Mouse (Mus musculus) adrenal gland, adult (tissue): ENCODE results near the gene Nhs.

Experiments
- DNase-seq, 2 experiments: peaks; one replicate each; pipeline ENCODE4 v3.0.0; 2022 to 2023; ENCODE audit warnings: low spot score in 1 of 2; ENCODE audit not compliant: inconsistent age in 2 of 2

Gene Nhs

DNA sequence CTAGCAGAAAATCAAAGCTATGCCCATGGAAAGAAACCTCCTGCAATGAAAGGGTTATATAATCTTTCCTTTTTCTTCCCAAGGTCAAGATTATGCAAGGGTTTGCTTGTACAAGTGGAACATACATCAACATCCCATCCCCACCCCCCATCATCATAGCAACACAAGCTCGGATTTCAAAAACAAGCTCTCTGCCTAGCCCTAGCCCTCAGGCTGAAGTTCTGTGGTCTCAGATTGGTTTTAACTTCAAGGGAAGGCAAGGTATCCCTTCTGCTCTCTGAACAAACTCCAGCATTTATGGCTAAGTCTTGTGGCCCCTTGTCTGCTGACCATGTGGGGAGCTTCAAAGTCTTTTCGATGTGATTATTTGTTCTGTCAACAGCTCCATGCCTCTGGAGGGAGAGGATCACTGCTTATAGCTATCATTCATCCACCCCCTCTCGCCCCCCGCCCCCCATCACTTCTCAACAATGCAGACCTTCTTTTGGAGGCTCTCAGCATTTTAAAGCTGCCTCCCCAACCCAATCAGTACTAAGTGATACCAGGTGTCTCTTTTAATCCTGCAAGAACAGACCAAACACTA is 216.3 kb downstream of the Nhs start:
- no peak for DNase-seq

GRCm38 (mm10) chrX:161940696-161941095 is 218.8 kb downstream of the Nhs start:
- no peak for DNase-seq

- no peak for DNase-seq
Measured at GRCm38 (mm10) chrX:161926683-161927053, 232.9 kb downstream of the Nhs start.

GRCm38 (mm10) chrX:161925973-161926682 is 233.4 kb downstream of the Nhs start:
- no peak for DNase-seq

DNA sequence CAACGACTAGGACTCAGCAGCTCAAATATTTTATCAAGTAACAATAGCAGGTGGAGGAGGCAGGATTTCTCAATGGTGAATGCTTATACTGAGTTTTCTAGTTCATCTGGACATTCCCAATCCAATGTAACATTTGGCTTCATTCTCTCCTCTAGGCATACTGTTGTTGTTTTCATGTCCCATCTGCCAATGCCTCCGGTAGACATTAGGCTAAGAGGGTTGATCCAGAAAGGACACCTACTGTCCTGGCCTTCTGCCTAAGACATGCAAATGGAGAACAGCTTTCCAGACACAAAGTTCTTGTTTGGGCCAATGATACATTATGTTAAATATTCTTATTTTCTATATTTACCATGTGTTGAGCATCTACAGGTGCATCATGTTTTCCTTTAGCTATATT is 236.9 kb downstream of the Nhs start:
- DNase-seq = no peak

- no peak for DNase-seq
Measured at GRCm38 (mm10) chrX:161921581-161921980, 237.9 kb downstream of the Nhs start.

GRCm38 (mm10) chrX:161909963-161910362 is 249.6 kb downstream of the Nhs start:
- DNase-seq = peak in 1 of 2 experiments; percentile 38

- DNase-seq = peak in 1 of 2 experiments; percentile 38
Measured at GRCm38 (mm10) chrX:161908652-161909403, 250.7 kb downstream of the Nhs start.

- no peak for DNase-seq
Measured at GRCm38 (mm10) chrX:161907595-161908592, 251.6 kb downstream of the Nhs start.

GRCm38 (mm10) chrX:161894442-161894841 is 265.1 kb downstream of the Nhs start:
- no peak for DNase-seq

DNA sequence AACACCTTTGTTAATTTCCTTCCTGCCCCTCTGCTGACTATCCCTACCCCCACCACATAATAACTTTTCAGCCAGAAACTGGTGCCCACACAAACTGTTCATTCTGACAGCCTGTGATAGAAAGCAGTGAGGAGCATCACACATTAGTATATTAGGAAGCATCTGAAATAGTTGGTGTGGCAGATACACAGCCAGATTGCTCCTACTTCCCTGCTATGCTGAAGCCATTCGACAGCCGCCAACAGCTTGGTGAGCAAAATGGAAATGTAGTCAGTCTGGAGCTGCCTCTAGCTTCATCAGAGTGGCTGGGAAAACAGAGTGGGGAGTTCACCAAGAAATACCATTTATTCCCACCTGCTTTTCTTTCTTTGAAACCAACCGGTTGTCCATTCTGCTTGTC is 275.9 kb downstream of the Nhs start:
- DNase-seq = no peak

- no peak for DNase-seq
Measured at GRCm38 (mm10) chrX:161877123-161877522, 282.4 kb downstream of the Nhs start.

DNA sequence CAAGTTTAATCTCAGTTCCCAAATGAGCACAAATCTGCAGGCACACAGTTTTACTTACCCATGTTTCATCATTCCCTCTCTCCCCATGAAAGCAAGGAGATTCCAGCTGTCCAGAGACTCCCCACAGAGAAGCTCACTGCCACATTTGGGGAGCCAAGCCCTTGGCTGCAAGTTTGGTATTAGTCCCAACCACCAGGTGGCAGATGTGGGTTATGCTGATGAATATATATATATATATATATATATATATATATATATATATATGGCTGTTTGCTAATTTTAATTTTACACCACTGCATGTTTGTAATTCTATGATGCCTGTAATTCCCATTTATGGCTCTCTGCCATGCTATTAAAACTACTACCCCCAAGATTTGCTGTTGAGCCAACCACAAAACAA is 286.0 kb downstream of the Nhs start:
- peak in 1 of 2 experiments; percentile 31 for DNase-seq

GRCm38 (mm10) chrX:161871306-161871705 is 288.2 kb downstream of the Nhs start:
- no peak for DNase-seq

DNA sequence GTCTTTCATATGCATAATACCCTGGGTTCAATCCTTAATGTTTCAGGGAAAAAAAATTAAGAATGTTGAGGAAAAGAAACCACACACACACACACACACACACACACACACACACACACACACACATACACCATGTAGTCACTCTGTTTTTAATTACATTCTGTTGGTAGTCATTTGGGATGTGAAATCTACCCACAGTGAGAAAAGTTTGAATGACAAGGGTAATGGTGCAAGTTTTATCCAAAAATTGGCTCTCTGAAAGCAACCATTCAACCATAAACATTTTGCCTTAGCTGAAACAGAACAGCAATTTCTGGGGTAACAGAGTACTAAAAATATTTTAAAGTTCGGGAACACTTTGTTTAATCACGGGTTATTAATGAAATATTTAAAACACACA is 303.9 kb downstream of the Nhs start:
- no peak for DNase-seq

- DNase-seq = no peak
Measured at GRCm38 (mm10) chrX:161853626-161854312, 305.8 kb downstream of the Nhs start.

GRCm38 (mm10) chrX:161826186-161826585 is 333.3 kb downstream of the Nhs start:
- peak in 1 of 2 experiments; percentile 77 for DNase-seq

DNA sequence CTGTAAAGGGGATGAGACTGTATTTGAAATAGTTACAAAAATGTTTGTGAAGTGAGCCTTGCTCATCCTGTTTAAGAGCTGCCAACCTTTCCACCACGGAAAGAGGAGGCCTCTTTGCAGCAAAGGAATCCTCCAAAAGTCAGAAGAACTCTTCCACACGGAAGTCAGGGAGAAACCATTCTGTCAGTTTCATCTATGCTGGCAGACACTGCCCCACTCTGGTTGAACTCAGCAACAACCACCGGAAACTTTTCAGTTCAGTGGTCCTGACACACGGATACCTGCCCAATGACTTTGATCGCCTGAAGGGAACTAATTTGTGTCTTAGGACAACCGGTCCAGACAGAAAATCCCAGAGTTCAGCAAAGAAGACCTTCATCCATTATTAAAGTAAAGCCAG is 369.3 kb downstream of the Nhs start:
- peak; percentile 14 to 72 for DNase-seq
